35 mouse cellular contexts compared by ENCODE assay signal in the genomic region with DNA sequence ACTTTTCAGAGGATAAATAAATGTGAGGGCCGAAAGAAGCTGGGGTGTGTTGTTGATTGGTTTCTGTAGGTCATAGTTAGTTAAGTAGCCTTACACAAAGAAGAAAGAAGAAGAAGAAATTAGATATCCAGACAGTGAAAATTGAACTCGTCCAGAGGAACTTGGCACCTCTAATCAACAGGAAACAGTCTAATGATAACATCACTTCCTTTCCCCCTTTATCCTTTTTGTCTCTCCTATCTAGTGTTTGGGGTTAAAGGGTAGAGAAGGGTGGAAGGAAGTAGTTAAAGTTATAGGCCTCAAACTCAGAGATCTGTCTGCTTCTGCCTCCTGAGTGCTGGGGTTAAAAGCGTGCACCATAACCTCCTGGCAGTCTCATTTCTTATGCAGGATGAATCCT. TPM values are rescaled to one million over a fixed set of nuclear protein-coding genes. Genes with fewer than 3 reads are reported as not detected.
"Had no signal": no experiment of that assay in that cellular context is flagged by ENCODE, and none has a peak within 500 bp of the region (broad histone marks: within the 10 kb centered on the region; RNA-seq: fewer than 3 reads in every experiment).

No protein-coding gene starts in this region.

- H3K4me1 ChIP-seq: limb, embryonic 10.5 days; limb, embryonic 12.5 days; limb, embryonic 13.5 days; limb, embryonic 15.5 days; liver, embryonic 12.5 days; liver, embryonic 13.5 days; liver, embryonic 15.5 days; lung, embryonic 15.5 days; midbrain, embryonic 10.5 days; midbrain, embryonic 12.5 days; midbrain, embryonic 13.5 days; neural tube, embryonic 12.5 days had no signal

- DNase-seq: left cerebral cortex, postnatal 4 days; liver; liver, embryonic 13.5 days; liver, postnatal 0 days; lung, adult 2 months; lung, embryonic 14.5 days; lung, postnatal 10 days; lung, postnatal 14 days; lung, postnatal 36 days; lung, postnatal 4 days; midbrain, embryonic 14.5 days had no signal

- H3K4me2 ChIP-seq: limb, embryonic 12.5 days; limb, embryonic 13.5 days; limb, embryonic 15.5 days; liver, embryonic 11.5 days; liver, embryonic 12.5 days; liver, embryonic 13.5 days; liver, embryonic 15.5 days; lung, embryonic 14.5 days; lung, embryonic 15.5 days; midbrain, embryonic 12.5 days; midbrain, embryonic 13.5 days; neural tube, embryonic 12.5 days had no signal

- H3K27me3 ChIP-seq: limb, embryonic 12.5 days; limb, embryonic 13.5 days; limb, embryonic 15.5 days; liver, embryonic 12.5 days; liver, embryonic 13.5 days; liver, embryonic 15.5 days; lung, embryonic 15.5 days; megakaryocyte, embryonic 14.5 days; midbrain, embryonic 12.5 days; midbrain, embryonic 13.5 days; neural tube, embryonic 12.5 days had no signal

- ATAC-seq: liver, embryonic 12.5 days; liver, postnatal 0 days; lung, postnatal 0 days; midbrain, embryonic 13.5 days; midbrain, embryonic 16.5 days had no signal

- H3K4me3 ChIP-seq: left cerebral cortex, adult 2 months; limb, embryonic 10.5 days; limb, embryonic 12.5 days; limb, embryonic 13.5 days; limb, embryonic 15.5 days; liver, embryonic 12.5 days; liver, embryonic 13.5 days; liver, embryonic 15.5 days; lung, embryonic 15.5 days; megakaryocyte, embryonic 14.5 days; midbrain, embryonic 10.5 days; midbrain, embryonic 12.5 days; midbrain, embryonic 13.5 days; myocyte; neural tube, embryonic 12.5 days had no signal

- H3K9me3 ChIP-seq: limb, embryonic 10.5 days; limb, embryonic 12.5 days; liver, embryonic 12.5 days; liver, embryonic 13.5 days; liver, embryonic 15.5 days; lung, embryonic 15.5 days; midbrain, embryonic 10.5 days; midbrain, embryonic 12.5 days; midbrain, embryonic 13.5 days; neural tube, embryonic 12.5 days had no signal

- H3K9ac ChIP-seq: limb, embryonic 12.5 days; limb, embryonic 13.5 days; limb, embryonic 15.5 days; liver, embryonic 12.5 days; liver, embryonic 13.5 days; liver, embryonic 14.5 days; liver, embryonic 15.5 days; liver, postnatal 0 days; lung, embryonic 14.5 days; lung, embryonic 15.5 days; midbrain, embryonic 12.5 days; midbrain, embryonic 13.5 days; neural tube, embryonic 12.5 days had no signal

- H3K27ac ChIP-seq: left cerebral cortex, adult 2 months; limb, embryonic 10.5 days; limb, embryonic 12.5 days; limb, embryonic 13.5 days; limb, embryonic 15.5 days; liver, embryonic 12.5 days; liver, embryonic 13.5 days; liver, embryonic 14.5 days; liver, embryonic 15.5 days; lung, embryonic 15.5 days; macrophage; midbrain, embryonic 10.5 days; midbrain, embryonic 12.5 days; midbrain, embryonic 13.5 days; neural tube, embryonic 12.5 days had no signal

- H3K36me3 ChIP-seq: limb, embryonic 10.5 days; limb, embryonic 12.5 days; limb, embryonic 13.5 days; limb, embryonic 15.5 days; liver, embryonic 12.5 days; liver, embryonic 13.5 days; liver, embryonic 15.5 days; lung, embryonic 15.5 days; midbrain, embryonic 10.5 days; midbrain, embryonic 12.5 days; midbrain, embryonic 13.5 days; neural tube, embryonic 12.5 days had no signal

RNA-seq across cellular contexts. Expression of a gene that starts 32.4 kb away (rescaled TPM):
- total RNA-seq: liver, adult 2 months; megakaryocyte, adult 5-6 weeks; megakaryocyte-erythroid progenitor cell, adult 5-6 weeks had no signal
- polyA plus RNA-seq: limb, embryonic 10.5 days; limb, embryonic 11.5 days; limb, embryonic 12.5 days; liver, adult 2 months; liver, embryonic 12.5 days; liver, embryonic 13.5 days; liver, embryonic 15.5 days; liver, embryonic 16.5 days; macrophage had no signal
